Mouse (Mus musculus) testis, postnatal 10 days (tissue): Measurements from ENCODE around the gene Crtc3.

Experiments used
- DNase-seq: peaks from one replicate; pipeline ENCODE4 v3.0.0; 2021; ENCODE audit warnings: low spot score

The Crtc3 gene

DNA sequence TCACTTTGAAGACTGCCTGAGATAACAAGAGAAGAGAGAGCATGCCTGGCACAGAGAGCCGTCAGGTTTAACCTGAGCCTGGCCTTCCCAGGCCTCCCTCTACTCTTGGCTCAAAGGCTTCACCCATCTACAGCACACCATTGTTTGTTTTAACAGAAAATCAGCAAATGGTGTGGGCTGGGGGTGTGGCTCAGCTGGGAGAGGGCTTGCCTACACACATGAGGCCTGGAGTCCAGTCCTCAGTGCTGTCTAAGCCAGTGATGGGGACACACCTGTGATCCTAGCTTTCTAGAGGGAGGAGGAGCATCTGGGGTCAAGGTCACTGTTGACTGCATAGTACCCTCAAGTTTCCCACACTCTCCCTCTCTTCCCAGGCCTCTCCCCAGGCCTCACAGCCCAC, 6.0 kb downstream of the Crtc3 start:
- DNase-seq: no peak

DNA sequence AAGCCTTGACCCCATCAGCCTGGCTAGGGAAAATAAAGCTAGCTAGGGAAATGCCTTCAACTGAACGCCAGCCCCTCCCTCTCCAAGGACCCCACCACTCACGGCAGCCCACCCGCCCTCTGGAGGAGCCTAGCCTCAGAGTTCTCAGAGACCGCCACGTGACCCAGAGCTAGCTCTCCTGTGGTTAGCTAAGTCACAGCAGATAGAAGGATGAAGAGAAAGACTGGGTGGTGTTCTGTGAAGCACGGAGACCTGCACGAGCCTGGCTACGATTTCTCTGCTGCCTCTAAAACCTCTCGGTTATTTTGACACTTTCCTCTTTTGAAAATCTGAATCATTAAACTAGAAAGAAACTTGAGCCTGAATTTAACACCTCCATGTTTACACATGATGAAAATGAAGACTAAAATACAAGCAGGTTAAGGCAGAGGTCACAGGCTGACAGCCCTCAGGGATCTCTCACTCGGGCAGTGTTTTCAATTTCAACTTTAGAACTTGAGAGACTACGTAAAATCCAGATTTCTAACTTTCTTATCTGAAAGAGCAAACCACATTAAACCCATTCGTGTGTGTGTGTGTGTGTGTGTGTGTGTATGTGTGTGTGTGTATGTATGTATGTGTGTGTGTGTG, 8.3 kb downstream of the Crtc3 start:
- no peak for DNase-seq

DNA sequence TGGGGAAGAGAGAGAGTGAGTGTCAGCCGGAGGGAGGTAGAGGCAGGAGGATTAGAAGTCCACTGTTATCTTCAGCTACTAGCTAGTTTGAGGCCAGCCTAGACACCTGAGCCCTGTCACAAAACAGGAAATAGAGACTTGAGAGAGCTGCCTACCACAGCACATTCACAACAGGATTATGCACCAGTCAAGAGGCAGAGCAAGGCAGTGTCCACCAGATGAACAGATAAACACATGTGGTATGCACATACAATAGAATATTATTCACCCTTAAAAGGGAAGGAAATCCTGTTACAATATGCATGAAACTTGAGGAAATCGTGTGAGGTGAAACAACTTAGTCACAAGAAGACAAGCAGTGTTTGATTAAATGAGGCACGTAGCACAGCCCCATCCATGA, 16.4 kb downstream of the Crtc3 start:
- no peak for DNase-seq

DNA sequence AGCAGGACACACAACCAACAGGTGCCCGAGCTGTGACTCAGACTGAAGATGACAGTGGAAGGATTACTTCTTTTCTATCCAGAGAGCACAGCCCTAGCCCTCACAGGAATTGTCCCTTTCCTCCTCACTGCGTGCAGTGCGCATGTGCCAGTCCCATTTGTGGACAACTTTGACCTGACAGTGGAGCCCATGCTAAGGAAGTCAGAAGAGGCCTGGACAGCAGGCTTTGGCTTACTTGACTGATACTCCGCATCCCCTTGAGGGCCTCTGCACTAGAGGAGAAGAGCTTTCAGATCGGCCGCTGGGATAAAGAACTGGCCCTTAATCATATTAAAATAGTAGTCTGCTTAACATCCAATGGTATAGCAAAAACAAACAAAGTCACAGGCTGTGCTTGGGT, 17.8 kb downstream of the Crtc3 start:
- DNase-seq: no peak

DNA sequence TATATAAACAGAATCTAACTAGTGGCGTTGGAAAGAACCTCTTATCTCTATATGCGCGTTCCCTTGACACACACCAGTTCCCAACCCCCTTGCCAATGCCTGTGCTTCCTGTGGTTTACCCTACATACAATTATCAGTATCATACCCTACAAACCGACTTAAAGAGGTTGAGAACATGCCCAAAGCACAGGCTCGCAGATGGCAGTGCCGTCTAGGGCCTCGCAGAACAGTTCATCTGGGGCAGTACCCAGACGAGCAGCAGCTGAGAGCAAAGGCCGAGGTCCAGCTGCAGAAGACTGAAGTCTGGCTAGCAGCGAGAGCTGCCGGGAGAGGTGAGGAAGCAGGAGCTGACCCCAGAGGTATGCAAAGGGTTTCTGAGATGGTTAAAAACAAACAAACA, 21.5 kb downstream of the Crtc3 start:
- DNase-seq: no peak

DNA sequence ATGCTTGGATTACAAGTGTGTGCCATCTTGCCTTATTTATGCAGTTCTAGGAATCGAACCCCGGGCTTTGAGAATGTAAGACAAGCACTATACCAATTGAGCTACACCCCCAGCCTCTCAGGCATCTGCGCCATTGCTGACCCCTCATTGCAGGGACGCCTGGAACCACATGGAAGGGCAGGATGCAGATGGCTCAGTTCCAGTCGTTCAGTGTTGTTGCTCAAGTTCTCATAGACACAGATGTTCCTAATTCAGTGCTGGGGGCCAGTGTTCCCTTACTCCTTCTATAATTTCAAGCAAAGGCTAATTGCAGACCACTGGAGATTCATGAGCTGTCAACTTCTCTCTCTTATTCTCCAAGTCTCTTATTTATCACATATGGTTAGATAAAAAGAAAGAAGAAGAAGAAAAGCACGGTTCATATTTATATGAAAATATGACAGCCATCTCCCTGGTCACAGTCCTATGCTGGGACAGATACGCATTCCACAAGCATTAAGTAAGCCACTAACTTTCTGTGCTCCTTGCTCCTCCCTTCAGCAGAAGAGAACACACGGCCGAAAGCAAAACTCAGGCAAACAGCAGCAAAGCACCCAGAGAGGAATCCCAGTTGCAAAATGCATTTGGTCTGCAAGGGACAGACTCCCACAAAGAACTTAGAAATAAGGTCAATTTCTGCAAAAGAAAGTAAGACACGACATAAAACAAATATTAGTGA, 22.3 kb downstream of the Crtc3 start:
- no peak for DNase-seq

DNA sequence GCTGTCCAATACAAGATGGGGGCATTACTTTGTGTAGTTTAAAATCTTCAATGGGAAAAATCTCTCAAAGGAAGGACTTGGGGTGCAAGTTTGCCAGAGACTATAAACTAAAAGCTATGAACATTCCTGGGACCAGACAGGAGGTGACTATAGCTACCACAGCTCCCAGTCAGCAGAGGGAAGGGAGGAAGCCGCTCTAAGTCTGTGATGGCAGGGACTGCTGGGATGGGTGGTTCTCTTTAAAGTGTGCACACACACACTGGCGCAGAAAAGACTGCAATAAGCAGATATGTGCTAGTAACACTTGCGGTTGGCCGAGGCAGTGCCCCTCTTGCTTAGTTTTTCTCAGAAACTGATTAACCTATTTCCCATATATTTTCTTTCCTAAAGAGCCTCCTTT, 27.6 kb downstream of the Crtc3 start:
- DNase-seq: no peak

DNA sequence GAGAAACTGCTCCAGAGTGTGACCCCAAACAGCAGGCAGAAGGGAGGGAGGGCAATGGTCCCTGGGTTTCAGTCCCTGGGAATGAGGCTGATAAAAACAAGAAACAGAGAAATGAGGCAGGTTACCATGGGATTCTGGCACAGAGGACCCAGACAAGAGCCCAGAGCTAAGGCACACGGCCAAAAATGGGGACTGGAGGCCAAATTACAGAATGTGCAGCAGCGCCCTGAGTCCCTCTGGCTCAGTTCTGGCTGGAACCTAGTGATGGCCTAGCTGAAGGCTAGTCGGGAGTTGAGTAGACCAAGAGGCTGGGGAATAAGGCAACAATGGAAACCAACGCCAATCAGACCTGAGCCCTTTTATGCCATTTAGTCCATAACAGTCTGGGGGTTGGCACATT, 28.1 kb downstream of the Crtc3 start:
- peak; percentile 76 for DNase-seq

DNA sequence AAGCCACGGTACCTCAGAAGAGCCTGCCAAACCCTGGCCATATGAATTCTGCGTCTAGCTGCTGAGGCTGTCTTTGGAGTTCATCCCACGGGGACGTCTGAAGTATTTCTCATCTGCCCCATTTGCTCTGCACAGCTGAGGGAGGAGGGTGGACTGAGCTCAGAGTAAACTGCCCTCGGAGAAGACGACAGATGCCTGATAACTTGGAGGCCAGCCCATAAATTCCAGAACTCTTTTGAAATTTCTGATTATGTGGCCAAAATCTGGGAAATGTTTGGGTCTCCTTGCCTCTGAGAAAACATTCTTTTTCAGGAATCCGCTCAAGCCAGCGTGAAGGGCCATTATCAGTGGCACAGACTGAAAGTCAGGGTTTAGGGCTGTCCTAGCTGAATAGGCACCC, 30.8 kb downstream of the Crtc3 start:
- no peak for DNase-seq

DNA sequence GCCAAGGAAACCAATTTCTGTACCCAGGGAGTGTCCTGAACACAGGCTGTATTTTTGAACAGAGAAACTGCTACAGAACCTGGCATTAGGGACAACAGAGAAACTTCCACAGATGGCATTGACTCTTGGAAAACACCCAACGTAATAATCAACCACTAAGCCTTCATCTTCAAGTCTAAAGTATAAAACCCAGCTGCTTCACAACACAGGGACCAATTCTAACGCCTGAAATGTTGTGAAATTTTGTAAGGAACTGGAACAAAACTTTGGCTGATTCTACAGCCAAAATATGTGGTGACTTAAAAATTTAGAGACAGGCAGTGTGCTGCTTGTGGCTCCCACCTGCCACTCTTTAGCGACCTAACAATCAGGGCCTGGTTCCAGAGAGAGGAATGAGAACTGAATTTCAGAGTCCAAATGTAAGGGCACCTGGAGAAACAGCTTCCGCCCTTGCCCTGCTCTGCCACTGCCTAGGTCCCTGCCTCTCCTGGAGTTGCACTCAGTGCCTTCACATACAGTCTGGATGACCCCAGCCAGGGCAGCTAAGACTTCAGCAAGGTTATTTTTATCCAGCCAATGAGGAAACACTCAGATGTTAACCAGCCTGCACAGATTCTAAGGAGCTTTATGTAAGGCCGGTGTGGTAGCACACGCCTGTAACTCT, 33.2 kb downstream of the Crtc3 start:
- DNase-seq: no peak

DNA sequence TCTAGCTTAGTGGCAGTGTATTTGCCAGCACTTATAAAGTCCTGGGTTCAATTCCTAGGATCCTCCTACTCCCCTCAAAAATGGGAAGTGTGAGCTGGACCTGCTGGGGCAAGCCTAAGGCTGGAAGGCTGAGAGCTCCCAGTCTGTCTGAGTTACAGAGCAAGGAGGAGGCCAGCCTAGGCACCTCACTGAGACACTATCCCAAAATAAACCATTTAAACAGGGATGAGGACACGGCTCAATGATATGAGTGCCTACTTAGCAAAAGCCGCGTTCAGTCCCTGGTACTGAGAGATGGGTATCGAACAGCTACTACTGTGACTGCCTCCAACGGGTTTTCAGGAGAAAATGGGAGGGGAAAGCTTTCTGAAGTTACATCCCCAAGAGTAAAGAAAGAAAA, 33.8 kb downstream of the Crtc3 start:
- DNase-seq: no peak

DNA sequence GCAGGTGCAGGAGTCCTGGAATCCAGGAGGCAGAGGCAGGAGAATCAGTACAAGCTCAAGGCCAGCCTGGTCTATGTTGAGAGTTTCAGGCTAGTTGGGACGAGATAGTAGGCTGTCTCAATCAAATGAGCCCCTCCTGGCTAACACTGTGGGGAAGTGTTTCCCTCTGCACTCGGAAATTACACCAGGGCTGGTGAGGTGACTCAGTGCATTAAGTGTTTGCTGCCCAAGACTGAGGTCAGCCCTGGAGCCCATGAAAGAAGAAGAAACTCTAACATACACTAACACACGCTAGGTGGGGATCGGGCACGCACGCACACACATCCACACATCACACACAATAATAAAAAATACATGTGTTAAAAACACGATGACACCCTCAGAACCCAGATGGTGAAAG, 34.3 kb downstream of the Crtc3 start:
- no peak for DNase-seq

DNA sequence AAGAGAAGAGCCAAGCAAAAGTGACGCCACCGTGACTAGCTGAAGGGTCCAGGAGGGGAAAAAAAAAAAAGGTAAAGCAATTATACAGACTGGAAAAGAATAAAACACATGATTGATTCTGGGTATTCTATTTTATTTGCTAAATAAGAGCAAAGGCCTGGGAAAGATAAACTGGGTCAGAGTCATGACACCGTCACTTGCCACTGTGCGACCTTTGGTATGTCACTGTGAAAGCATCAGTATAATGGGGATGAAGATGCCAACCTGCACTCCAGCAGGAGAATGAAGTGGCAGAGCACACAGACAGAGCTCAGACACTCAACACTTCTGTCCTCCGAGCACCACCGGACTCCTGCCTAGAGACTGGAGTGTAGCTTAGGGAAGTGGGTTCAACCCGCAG, 34.7 kb downstream of the Crtc3 start:
- no peak for DNase-seq

DNA sequence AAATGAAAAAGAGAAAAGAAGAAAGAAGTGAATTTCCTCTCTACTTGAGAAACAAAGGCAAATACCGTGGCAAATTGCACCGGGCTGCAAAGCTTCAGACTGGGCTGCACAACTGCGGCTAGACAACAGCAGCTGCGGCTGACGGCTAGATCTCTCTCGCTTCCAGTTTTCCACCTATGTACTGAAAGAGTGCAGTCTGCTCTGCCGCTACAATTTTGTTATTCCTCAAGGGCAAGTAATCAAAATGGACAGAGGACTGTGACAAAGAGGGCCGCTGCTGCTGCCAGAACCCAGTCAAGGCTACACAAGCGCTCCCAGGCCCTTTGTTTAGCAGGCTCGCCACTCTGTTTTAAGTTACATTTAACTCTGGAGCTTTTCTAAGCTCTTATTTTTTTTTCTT, 35.6 kb downstream of the Crtc3 start:
- no peak for DNase-seq

DNA sequence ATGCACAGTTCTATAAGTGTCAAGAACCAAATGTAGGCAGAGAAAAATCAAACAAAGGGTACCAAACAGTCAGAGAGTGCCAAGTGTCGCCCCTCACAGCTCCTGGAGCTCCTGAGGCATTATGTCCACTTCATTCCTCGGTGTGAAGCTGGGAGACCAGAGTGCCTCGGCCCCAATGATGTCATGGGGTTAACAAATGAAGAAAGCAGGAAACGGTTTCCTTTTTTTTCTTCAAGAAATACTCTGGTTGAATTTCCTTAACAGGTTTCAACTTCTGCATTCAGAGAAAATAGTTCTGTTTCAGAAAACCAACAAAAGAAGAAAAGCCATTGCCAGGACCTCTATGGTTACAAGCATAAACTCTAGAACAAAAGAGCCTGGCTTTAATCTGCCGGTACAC, 36.4 kb downstream of the Crtc3 start:
- no peak for DNase-seq

DNA sequence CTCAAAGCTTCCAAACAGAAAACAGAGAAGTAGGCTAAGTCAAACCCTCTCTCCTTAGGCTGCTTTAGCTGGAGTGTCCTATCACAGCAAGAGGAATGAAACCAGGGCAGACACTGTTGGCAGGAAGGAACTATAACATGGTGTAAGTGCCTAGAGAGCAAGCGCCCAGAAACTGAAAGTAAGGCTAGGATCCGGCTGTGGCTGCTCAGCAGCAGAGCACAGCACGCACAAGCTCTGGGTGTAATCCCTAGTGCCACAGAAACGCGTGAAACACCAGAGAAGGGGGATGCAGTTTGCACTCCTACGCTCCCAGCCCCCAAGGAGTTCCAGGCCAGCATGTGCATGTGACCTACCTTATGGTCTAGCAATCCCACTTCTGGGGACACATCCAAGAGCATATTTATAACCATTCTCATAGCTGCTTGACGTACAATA, 41.2 kb downstream of the Crtc3 start:
- no peak for DNase-seq

DNA sequence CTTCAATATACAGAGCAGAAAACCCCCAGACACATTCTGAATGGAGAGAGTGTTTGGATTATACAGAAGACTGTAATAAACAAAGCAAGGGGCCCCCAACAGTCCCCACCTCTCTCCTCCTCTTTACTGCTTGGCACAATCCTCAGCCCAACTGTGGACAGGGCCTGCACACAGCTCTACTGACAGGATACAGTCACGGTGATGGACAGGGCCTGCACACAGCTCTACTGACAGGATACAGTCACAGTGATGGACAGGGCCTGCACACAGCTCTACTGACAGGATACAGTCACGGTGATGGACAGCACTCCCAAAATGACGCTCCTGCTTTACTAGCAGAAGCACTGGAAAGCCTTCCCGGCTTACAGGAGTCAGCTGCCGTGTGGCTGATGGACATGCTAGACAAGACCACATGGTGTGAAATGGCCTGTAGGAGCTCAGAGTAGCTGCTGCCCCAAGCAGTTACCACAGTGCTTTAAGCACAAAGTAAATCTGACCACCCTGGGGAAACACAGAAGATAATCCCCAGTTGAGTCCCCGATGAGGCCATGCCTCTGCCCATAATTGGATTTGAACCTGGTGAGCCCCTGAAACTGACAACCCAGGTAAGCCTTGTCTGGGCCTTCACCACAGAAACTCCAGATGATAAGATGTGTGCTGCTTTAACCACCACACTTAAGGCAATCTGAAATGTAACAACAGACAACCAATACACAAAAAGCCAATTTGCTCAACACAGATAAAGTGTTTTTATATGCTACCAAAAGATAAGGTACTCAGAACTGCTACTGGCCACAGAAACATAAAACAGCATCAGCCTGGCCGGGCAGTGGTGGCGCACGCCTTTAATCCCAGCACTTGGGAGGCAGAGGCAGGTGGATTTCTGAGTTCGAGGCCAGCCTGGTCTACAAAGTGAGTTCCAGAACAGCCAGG, 42.3 kb downstream of the Crtc3 start:
- no peak for DNase-seq

DNA sequence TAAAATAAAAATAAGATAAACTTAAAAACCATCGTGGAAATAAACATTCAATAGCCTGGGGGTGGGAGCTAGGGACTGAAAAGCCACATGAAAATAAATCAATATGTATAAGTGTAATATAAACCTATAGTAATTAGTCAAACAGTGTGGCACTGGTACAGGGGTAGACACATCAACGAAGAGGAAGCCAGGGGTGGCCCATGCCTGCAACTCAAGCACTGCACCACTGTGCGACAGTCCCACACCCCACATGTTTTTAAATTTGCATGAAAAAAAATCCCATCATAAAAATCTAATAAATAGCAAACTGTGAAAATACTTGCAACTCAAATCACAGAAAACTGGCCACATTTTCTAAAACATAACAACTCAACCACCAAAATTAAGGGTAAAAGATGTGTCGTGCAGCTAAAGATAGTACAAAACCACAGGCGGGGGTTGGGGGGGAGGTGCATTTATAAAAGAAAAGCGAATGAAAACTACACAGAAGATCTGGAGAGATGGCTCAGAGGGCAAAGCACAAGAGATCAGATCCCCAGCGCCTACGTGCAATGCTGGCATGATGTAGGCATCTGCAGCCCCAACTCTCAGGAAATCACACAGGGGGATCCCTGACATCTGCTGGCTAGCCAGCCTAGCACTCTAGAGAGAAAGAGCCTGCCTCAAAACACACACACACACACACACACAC, 45.6 kb downstream of the Crtc3 start:
- DNase-seq: no peak

DNA sequence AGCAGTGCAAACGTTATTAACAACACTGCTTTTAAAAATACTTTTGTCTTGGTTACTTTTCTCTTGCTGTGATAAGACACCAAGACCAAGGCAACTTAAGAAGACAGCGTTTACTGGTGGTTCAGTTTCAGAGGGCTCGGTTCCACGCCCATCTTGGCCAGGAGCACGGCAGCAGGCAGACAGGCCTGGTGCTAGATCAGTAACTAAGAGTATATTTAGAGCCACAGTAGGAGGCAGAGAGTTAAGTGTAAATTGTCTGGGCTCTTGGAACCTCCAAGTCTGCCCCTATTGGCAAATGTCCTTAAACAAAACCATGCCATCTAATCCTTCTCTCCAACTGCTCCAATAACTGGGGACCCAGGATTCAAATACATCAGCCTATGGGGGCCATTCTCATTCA, 46.1 kb downstream of the Crtc3 start:
- DNase-seq: no peak

DNA sequence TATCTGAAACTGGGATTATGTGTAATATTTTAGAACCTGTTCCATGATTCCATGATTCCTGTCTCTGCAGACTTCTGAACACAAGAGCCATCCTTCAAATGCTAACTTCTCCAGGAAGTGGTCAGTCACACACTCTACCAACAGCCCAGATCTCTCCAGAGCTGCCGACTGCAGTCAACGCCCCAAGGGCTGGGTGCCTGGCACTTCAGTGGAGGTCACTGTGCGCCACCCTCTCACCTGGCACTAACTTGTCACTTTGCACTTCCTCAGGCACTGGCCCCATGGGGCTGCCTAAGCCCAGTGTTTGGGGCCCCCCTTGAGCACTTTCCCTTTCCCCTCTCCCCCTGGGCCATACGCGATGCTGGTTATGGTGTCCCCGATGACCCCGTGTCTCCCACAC, 46.8 kb downstream of the Crtc3 start:
- DNase-seq: no peak

DNA sequence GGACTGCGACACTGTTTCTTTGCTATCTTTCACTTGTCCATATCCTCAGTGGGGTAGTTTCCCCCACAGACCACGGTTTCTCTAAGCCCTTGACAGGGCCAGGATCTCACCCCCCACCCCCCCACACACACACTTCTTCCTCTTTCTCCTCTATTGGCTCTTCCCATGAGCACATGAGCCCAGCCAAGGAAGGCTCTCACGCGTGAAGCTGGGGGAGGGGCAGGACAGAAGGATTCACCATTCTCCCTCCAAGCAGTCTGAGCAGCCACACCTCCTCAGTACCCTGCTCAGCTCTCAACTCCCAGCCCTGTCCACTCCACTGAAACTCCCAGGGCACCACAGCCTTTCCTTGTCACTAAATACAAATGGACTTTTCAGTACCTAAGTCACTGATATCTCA, 47.2 kb downstream of the Crtc3 start:
- DNase-seq: no peak

DNA sequence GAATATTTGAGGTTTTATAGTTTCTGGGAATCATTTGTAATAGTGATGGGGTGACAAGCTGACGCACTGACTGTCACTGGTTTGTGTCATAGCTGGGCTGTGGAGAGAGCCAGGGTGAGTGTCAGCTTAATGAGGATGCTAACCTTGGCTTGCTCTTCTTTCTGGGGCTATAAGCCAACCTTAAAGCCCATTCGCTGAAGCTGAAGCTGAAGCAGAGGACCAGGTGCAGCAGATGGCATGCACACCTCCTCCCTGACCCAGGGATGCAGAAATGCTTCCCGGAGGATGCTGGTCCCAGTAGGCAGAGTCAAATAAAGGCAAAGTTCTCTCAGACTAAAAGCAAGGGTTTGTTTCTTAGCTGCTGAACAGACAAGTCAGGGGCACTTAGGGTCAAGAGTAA, 48.7 kb downstream of the Crtc3 start:
- no peak for DNase-seq
